Mouse (Mus musculus) forebrain, postnatal 0 days (tissue): ENCODE data around the gene Nme7. TPM values are rescaled to one million over a fixed set of nuclear protein-coding genes. Genes with fewer than 3 reads are reported as not detected.

ENCODE experiments used
- ATAC-seq: fragments of 200-750 bp; cut with Nextera tagmentation; 2 replicates; pipeline ENCODE4 v1.8.0; 2017; ENCODE audit warnings: mild to moderate bottlenecking, moderate library complexity
- DNase-seq: peaks from one replicate; pipeline ENCODE4 v3.0.0-alpha.2; 2015
- H3K27ac ChIP-seq: fragments of 300-500 bp; sonication (generic); 2 replicates; pipeline ENCODE4 v1.5.1; 2014; ENCODE audit warnings: low read depth, mild to moderate bottlenecking, antibody characterized with exemption, low read length, moderate library complexity, mixed read lengths
- H3K27me3 ChIP-seq: fragments of 300-500 bp; sonication (generic); 2 replicates; pipeline ENCODE4 v1.6.1; 2014; ENCODE audit warnings: mild to moderate bottlenecking, low read length, mixed read lengths; ENCODE audit not compliant: insufficient read depth
- H3K36me3 ChIP-seq: fragments of 300-500 bp; sonication (generic); 2 replicates; pipeline ENCODE4 v1.6.1; 2014; ENCODE audit warnings: mild to moderate bottlenecking, moderate library complexity; ENCODE audit not compliant: insufficient read depth
- H3K4me1 ChIP-seq: fragments of 300-500 bp; sonication (generic); 2 replicates; pipeline ENCODE4 v1.6.1; 2014; ENCODE audit warnings: antibody characterized with exemption; ENCODE audit not compliant: insufficient read depth
- H3K4me2 ChIP-seq: fragments of 300-500 bp; sonication (generic); 2 replicates; pipeline ENCODE4 v1.6.1; 2014; ENCODE audit warnings: low read depth, mild to moderate bottlenecking, moderate library complexity
- H3K4me3 ChIP-seq: fragments of 300-500 bp; sonication (generic); 2 replicates; pipeline ENCODE4 v1.5.1; 2014; ENCODE audit warnings: low read depth, low read length, mixed read lengths
- H3K9ac ChIP-seq: fragments of 300-500 bp; sonication (generic); 2 replicates; pipeline ENCODE4 v1.6.1; 2014; ENCODE audit warnings: mild to moderate bottlenecking
- H3K9me3 ChIP-seq: fragments of 300-500 bp; sonication (generic); 2 replicates; pipeline ENCODE4 v1.6.1; 2016; ENCODE audit warnings: low read length
- CTCF ChIP-seq: sonication (generic); IDR thresholded peaks from 2 replicates; pipeline ENCODE4 v1.5.1; 2016; ENCODE audit warnings: antibody characterized with exemption, control low read depth, low read depth
- WGBS: fragments of 180-500 bp; shearing (Covaris S2); extraction: QIAGEN DNeasy Blood & Tissue Kit; methylation state at CpG from one replicate; pipeline ENCODE4 v1.1.7; 2014; 5-methylcytosine and 5-hydroxymethylcytosine counted together
- polyA plus RNA-seq: library from polyadenylated mRNA; unstranded; fragments of >200 nt; fragmentation: Nextera tagmentation; extraction: Ambion mirVana; gene quantifications from 2 replicates; pipeline ENCODE4 v1.2.1, GENCODE M21; 2015
- total RNA-seq: library from RNA; depleted of rRNA; stranded (reverse); fragments of >200 nt; gene quantifications from 2 replicates; pipeline ENCODE4 v1.2.3, GENCODE M21; 2014

Gene Nme7
- total and polyA plus RNA-seq, 2 experiments from 2014 or later, result 32.1 to 37.7 TPM

GRCm38 (mm10) chr1:164276552-164276951 is 27.4 kb upstream of the Nme7 start:
- no peak for TF ChIP-seq CTCF

GRCm38 (mm10) chr1:164279332-164279731 is 24.6 kb upstream of the Nme7 start:
- ATAC-seq, result no peak
- no peaks in the 10 kb centered on the region for H3K27me3 ChIP-seq
- no peak overlapping the region for H3K4me2 ChIP-seq
- H3K27ac ChIP-seq, result no peak overlapping the region
- H3K36me3 ChIP-seq, result peaks cover 9% of the 10 kb centered on the region; the same call in 1 of the 2 replicates
- H3K4me3 ChIP-seq, result no peak overlapping the region
- no peak for TF ChIP-seq CTCF
- no peaks in the 10 kb centered on the region for H3K4me1 ChIP-seq
- H3K9me3 ChIP-seq, result no peaks in the 10 kb centered on the region
- no peak for DNase-seq
- no peak overlapping the region for H3K9ac ChIP-seq
- 71% methylated on average over 4 of the region's 4 CpGs for WGBS

More at GRCm38 (mm10) chr1:164276552-164276951, 27.4 kb upstream of the Nme7 start:
- Histone ChIP-seq H3K36me3 (no peaks in the 10 kb centered on the region), H3K4me1 (no peaks in the 10 kb centered on the region), H3K27me3 (no peaks in the 10 kb centered on the region), H3K4me2 (no peak overlapping the region), H3K9me3 (no peaks in the 10 kb centered on the region), H3K27ac (no peak overlapping the region), H3K9ac (no peak overlapping the region), H3K4me3 (no peak overlapping the region)
- DNase-seq (no peak), ATAC-seq (no peak)
- 86% methylated on average over 3 of the region's 3 CpGs for WGBS

- no peaks in the 10 kb centered on the region for H3K27me3 ChIP-seq
- TF ChIP-seq CTCF, result no peak
- H3K36me3 ChIP-seq, result peaks cover 9% of the 10 kb centered on the region; the same call in 1 of the 2 replicates
- 91% methylated on average over 3 of the region's 3 CpGs for WGBS
- H3K4me3 ChIP-seq, result no peak overlapping the region
- H3K27ac ChIP-seq, result no peak overlapping the region
- no peak for ATAC-seq
- H3K4me1 ChIP-seq, result no peaks in the 10 kb centered on the region
- H3K9ac ChIP-seq, result no peak overlapping the region
- H3K4me2 ChIP-seq, result no peak overlapping the region
- no peak for DNase-seq
- no peaks in the 10 kb centered on the region for H3K9me3 ChIP-seq
Measured at GRCm38 (mm10) chr1:164284007-164284406, 19.9 kb upstream of the Nme7 start.

GRCm38 (mm10) chr1:164287406-164287805 is 16.5 kb upstream of the Nme7 start:
- WGBS, result 51% methylated on average over 15 of the region's 15 CpGs
- peak; percentile 90 for ATAC-seq
- Histone ChIP-seq H3K27ac (no peak overlapping the region), H3K9ac (no peak overlapping the region), H3K4me1 (no peaks in the 10 kb centered on the region), H3K4me3 (no peak overlapping the region), H3K9me3 (no peaks in the 10 kb centered on the region), H3K4me2 (no peak overlapping the region), H3K36me3 (peaks cover 22% of the 10 kb centered on the region), H3K27me3 (no peaks in the 10 kb centered on the region)
- TF ChIP-seq CTCF, result no peak
- DNase-seq, result peak; percentile 18

- H3K36me3 ChIP-seq, result peaks cover 41% of the 10 kb centered on the region
- no peak for TF ChIP-seq CTCF
- 88% methylated on average over 5 of the region's 5 CpGs for WGBS
- H3K9me3 ChIP-seq, result no peaks in the 10 kb centered on the region
- no peak overlapping the region for H3K27ac ChIP-seq
- DNase-seq (no peak), ATAC-seq (no peak)
- H3K4me1 ChIP-seq, result no peaks in the 10 kb centered on the region
- no peak overlapping the region for H3K9ac ChIP-seq
- H3K27me3 ChIP-seq, result no peaks in the 10 kb centered on the region
- no peak overlapping the region for H3K4me3 ChIP-seq
- no peak overlapping the region for H3K4me2 ChIP-seq
Measured at GRCm38 (mm10) chr1:164292040-164292439, 11.9 kb upstream of the Nme7 start.

- Histone ChIP-seq H3K27me3 (no peaks in the 10 kb centered on the region), H3K36me3 (peaks cover 57% of the 10 kb centered on the region), H3K9ac (no peak overlapping the region), H3K4me3 (no peak overlapping the region), H3K27ac (no peak overlapping the region), H3K9me3 (no peaks in the 10 kb centered on the region), H3K4me2 (no peak overlapping the region), H3K4me1 (no peaks in the 10 kb centered on the region)
- ATAC-seq, result no peak
- TF ChIP-seq CTCF, result no peak
- no peak for DNase-seq
- 97% methylated on average over 6 of the region's 6 CpGs for WGBS
Measured at GRCm38 (mm10) chr1:164294071-164294470, 9.8 kb upstream of the Nme7 start.

- Histone ChIP-seq H3K27ac (no peak overlapping the region), H3K36me3 (peaks cover 67% of the 10 kb centered on the region), H3K9ac (no peak overlapping the region), H3K9me3 (no peaks in the 10 kb centered on the region), H3K4me3 (no peak overlapping the region), H3K27me3 (no peaks in the 10 kb centered on the region), H3K4me2 (no peak overlapping the region), H3K4me1 (no peaks in the 10 kb centered on the region)
- no peak for TF ChIP-seq CTCF
- ATAC-seq, result no peak
- no peak for DNase-seq
- 97% methylated on average over 4 of the region's 5 CpGs for WGBS
Measured at GRCm38 (mm10) chr1:164296473-164296872, 7.4 kb upstream of the Nme7 start.
